Mouse (Mus musculus): ENCODE measurements around the gene Atp8a2. TPM values are rescaled to one million over a fixed set of nuclear protein-coding genes. Genes with fewer than 3 reads are reported as not detected.

Atp8a2 gene
- total RNA-seq, 2 experiments from 2014 or later, result 4.0 to 5.8 TPM

Small RNA genes within 50 kb of the gene (microRNA-seq; reads per million reads assigned to microRNA genes)
- gene Mir719, result 0 to 0.70 reads per million in 2 experiments

Other genes starting within 250 kb of the Atp8a2 start
- gene Nupl1, start 54.3 kb upstream of the Atp8a2 start, total RNA-seq (2021), result not detected
- gene Gm49336, start 54.3 kb upstream of the Atp8a2 start, total RNA-seq (2021), result 10 to 100 TPM; 41.8 to 43.0 TPM
- gene Mtmr6, start 68.0 kb upstream of the Atp8a2 start, total RNA-seq (2021), result 10 to 100 TPM; 31.7 to 32.0 TPM
- under 1 TPM in 1 of 2 experiments, not detected in 1; 0.02 TPM for gene Amer2, start 176.1 kb upstream of the Atp8a2 start, total RNA-seq (2021)